Mouse (Mus musculus) heart, embryonic 15.5 days (tissue): ENCODE data around the gene Lrrfip2. TPM values are rescaled to one million over a fixed set of nuclear protein-coding genes. Genes with fewer than 3 reads are reported as not detected.

Experiments
- ATAC-seq: fragments of 200-750 bp; cut with Nextera tagmentation; replicated peaks from 2 replicates; pipeline ENCODE4 v1.8.0; 2017; ENCODE audit warnings: low read depth, moderate TSS enrichment; ENCODE audit not compliant: insufficient number of reproducible peaks, insufficient read depth, low FRiP score
- H3K27ac ChIP-seq: fragments of 300-500 bp; sonication (generic); 2 replicates; pipeline ENCODE4 v1.5.1; 2015; ENCODE audit warnings: mild to moderate bottlenecking, inconsistent platforms
- H3K27me3 ChIP-seq: fragments of 300-500 bp; sonication (generic); 2 replicates; pipeline ENCODE4 v1.6.1; 2015; ENCODE audit warnings: inconsistent platforms
- H3K36me3 ChIP-seq: fragments of 300-500 bp; sonication (generic); 2 replicates; pipeline ENCODE4 v1.6.1; 2015; ENCODE audit warnings: mild to moderate bottlenecking, inconsistent platforms
- H3K4me1 ChIP-seq: fragments of 300-500 bp; sonication (generic); replicated peaks from 2 replicates; pipeline ENCODE4 v1.6.1; 2015; ENCODE audit warnings: inconsistent platforms
- H3K4me2 ChIP-seq: fragments of 300-500 bp; sonication (generic); 2 replicates; pipeline ENCODE4 v1.6.1; 2015; ENCODE audit warnings: inconsistent platforms, mild to moderate bottlenecking, moderate library complexity
- H3K4me3 ChIP-seq: fragments of 300-500 bp; sonication (generic); 2 replicates; pipeline ENCODE4 v1.5.1; 2015; ENCODE audit warnings: mild to moderate bottlenecking, inconsistent platforms
- H3K9ac ChIP-seq: fragments of 300-500 bp; sonication (generic); 2 replicates; pipeline ENCODE4 v1.6.1; 2015; ENCODE audit warnings: mild to moderate bottlenecking, inconsistent platforms
- H3K9me3 ChIP-seq: fragments of 300-500 bp; sonication (generic); replicated peaks from 2 replicates; pipeline ENCODE4 v1.6.1; 2016; ENCODE audit warnings: inconsistent platforms
- WGBS: fragments of 180-500 bp; shearing (Covaris S2); methylation state at CpG from one replicate; pipeline ENCODE4 v1.1.7; 2015; ENCODE audit warnings: mixed read lengths; 5-methylcytosine and 5-hydroxymethylcytosine counted together
- polyA plus RNA-seq: library from polyadenylated mRNA; unstranded; fragments of >200 nt; fragmentation: Nextera tagmentation; extraction: Ambion mirVana; gene quantifications from 2 replicates; pipeline ENCODE4 v1.2.1, GENCODE M21; 2015

Gene Lrrfip2
- polyA plus RNA-seq: 64.2 and 64.9 TPM in 2 replicates

- H3K4me2 ChIP-seq: peak within 1 kb of the TSS; percentile 74
Observed at GRCm38 (mm10) chr9:111117126-111117642, at the start of gene Lrrfip2. Gene Lrrfip2 (plus strand): TSS chr9:111117592.

GRCm38 (mm10) chr9:111070546-111070961 is 46.8 kb upstream of the Lrrfip2 start:
- H3K27ac ChIP-seq: no peak overlapping the region
- H3K4me3 ChIP-seq: no peak overlapping the region
- 28% methylated on average over 4 of the region's 4 CpGs for WGBS
- no peak overlapping the region for H3K9ac ChIP-seq
- no peaks in the 10 kb centered on the region for H3K27me3 ChIP-seq
- no peak overlapping the region for H3K4me2 ChIP-seq
- peak; percentile 43; the same call in 1 of the 2 replicates for ATAC-seq
- H3K36me3 ChIP-seq: no peaks in the 10 kb centered on the region
- H3K4me1 ChIP-seq: no peaks in the 10 kb centered on the region
- 0 out of 2 replicates have a peak, but pooled peaks cover 7% of the 10 kb centered on the region for H3K9me3 ChIP-seq

More at GRCm38 (mm10) chr9:111117126-111117642, at the start of gene Lrrfip2:
- no peaks in the 10 kb centered on the region for H3K9me3 ChIP-seq
- H3K36me3 ChIP-seq: no peaks in the 10 kb centered on the region
- ATAC-seq: no peak
- peaks cover 35% of the 10 kb centered on the region for H3K4me1 ChIP-seq
- H3K27ac ChIP-seq: peak within 1 kb of the TSS; percentile 93
- H3K4me3 ChIP-seq: peak within 1 kb of the TSS; percentile 91
- H3K9ac ChIP-seq: peak within 1 kb of the TSS; percentile 91
- 32% methylated on average over 14 of the region's 14 CpGs for WGBS
- no peaks in the 10 kb centered on the region for H3K27me3 ChIP-seq

DNA sequence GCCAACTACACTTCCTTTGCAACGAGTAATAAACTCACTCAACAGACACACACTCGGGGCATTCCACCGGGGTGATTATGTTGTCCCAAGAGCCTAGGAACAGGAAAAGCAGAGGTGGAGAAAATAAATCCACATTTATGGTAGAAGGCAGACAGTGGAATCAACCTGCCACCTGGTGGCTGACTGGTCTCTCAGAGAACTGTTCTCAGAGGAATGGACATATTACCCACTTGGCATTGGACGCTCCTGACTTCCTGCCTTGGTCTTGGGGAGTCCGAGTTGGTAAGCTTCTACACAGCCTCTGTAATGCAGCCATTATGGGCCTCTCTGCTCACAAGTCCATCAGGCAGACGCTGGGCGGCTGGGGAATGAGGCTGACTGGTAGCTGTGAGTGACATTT is 45.2 kb upstream of the Lrrfip2 start:
- ATAC-seq: no peak

DNA sequence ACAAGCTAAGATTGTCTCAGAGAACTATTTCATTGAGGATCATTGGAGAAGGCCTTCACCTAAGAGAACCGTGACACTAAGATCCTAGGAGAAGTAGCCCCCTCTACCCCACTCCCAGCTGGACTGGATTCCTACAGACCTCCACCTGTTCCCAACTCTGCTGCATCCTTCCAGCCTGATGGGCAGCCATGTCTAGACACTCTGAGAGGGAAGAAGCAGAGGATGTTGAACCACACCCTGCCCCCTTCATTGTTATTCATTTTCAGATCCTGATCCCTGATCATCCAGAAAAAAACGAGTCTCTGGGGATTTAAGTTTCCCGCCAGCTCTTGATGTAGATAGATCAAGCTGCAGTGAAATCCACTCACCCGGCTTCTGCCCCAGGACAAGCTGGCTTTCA is 44.4 kb upstream of the Lrrfip2 start:
- Histone ChIP-seq H3K4me3 (no peak overlapping the region), H3K36me3 (no peaks in the 10 kb centered on the region), H3K9me3 (0 out of 2 replicates have a peak, but pooled peaks cover 7% of the 10 kb centered on the region), H3K27me3 (no peaks in the 10 kb centered on the region), H3K4me1 (no peaks in the 10 kb centered on the region), H3K27ac (no peak overlapping the region), H3K4me2 (no peak overlapping the region), H3K9ac (no peak overlapping the region)
- 64% methylated on average over 4 of the region's 4 CpGs for WGBS
- ATAC-seq: no peak

More for the DNA sequence above, 45.2 kb upstream of the Lrrfip2 start:
- H3K27ac ChIP-seq: no peak overlapping the region
- 39% methylated on average over 7 of the region's 7 CpGs for WGBS
- no peaks in the 10 kb centered on the region for H3K27me3 ChIP-seq
- H3K4me1 ChIP-seq: no peaks in the 10 kb centered on the region
- H3K9ac ChIP-seq: no peak overlapping the region
- 0 out of 2 replicates have a peak, but pooled peaks cover 7% of the 10 kb centered on the region for H3K9me3 ChIP-seq
- no peak overlapping the region for H3K4me2 ChIP-seq
- no peaks in the 10 kb centered on the region for H3K36me3 ChIP-seq
- no peak overlapping the region for H3K4me3 ChIP-seq

DNA sequence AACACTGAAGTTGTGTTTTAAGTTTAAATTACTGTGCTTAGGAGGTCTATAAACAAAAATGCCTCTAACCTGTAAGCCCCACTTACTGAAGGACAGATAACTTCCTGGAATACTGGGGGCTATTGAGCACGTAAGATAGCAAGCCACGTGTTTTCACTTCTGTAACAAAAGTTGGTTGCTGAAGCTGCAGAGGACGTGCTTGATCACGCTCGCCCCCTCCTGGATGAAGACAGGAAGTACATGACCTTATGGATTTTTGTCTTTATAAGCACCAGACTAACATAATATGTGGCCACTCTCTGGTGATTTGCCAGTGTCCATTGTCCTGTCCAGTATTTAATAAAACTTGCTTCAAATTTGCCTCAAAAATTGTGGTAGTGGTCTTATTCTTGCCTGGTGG is 39.6 kb upstream of the Lrrfip2 start:
- ATAC-seq: no peak
- Histone ChIP-seq H3K9ac (no peak overlapping the region), H3K4me3 (no peak overlapping the region), H3K27ac (no peak overlapping the region), H3K4me1 (peaks cover 5% of the 10 kb centered on the region; the same call in 1 of the 2 replicates), H3K27me3 (no peaks in the 10 kb centered on the region), H3K9me3 (0 out of 2 replicates have a peak, but pooled peaks cover 7% of the 10 kb centered on the region), H3K4me2 (no peak overlapping the region), H3K36me3 (no peaks in the 10 kb centered on the region)
- WGBS: 63% methylated on average over 5 of the region's 5 CpGs

- 90% methylated on average over 8 of the region's 8 CpGs for WGBS
- H3K9me3 ChIP-seq: no peaks in the 10 kb centered on the region
- H3K27me3 ChIP-seq: no peaks in the 10 kb centered on the region
- no peak overlapping the region for H3K27ac ChIP-seq
- peaks cover 5% of the 10 kb centered on the region; the same call in 1 of the 2 replicates for H3K4me1 ChIP-seq
- no peak overlapping the region for H3K9ac ChIP-seq
- H3K4me2 ChIP-seq: no peak overlapping the region
- no peaks in the 10 kb centered on the region for H3K36me3 ChIP-seq
- no peak for ATAC-seq
- no peak overlapping the region for H3K4me3 ChIP-seq
Observed at GRCm38 (mm10) chr9:111080801-111081200, 36.6 kb upstream of the Lrrfip2 start.

DNA sequence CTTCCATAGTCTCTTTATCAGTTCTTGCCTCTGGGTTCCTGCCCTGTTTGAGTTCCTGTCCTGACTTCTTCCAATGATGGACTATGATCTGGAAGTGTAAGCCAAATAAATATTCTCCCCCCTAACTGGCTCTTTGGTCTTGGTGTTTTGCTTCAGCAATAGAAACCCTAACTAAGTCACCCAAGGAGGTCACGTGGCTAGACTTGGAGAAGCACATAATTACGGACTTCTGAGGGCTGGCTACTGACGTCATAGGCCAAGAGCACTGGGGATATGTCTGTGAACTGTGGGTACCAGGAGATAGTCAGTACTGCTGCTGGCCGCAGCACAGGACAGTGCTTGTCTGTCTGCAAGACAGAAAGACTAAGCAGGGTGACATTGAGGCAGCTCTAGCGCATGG is 35.6 kb upstream of the Lrrfip2 start:
- no peak overlapping the region for H3K27ac ChIP-seq
- H3K9ac ChIP-seq: no peak overlapping the region
- no peaks in the 10 kb centered on the region for H3K36me3 ChIP-seq
- no peak overlapping the region for H3K4me2 ChIP-seq
- H3K4me3 ChIP-seq: no peak overlapping the region
- H3K4me1 ChIP-seq: peaks cover 6% of the 10 kb centered on the region
- 78% methylated on average over 5 of the region's 5 CpGs for WGBS
- H3K27me3 ChIP-seq: no peaks in the 10 kb centered on the region
- ATAC-seq: no peak
- no peaks in the 10 kb centered on the region for H3K9me3 ChIP-seq

GRCm38 (mm10) chr9:111085329-111085728 is 32.1 kb upstream of the Lrrfip2 start:
- H3K36me3 ChIP-seq: no peaks in the 10 kb centered on the region
- peaks cover 28% of the 10 kb centered on the region for H3K4me1 ChIP-seq
- H3K9me3 ChIP-seq: no peaks in the 10 kb centered on the region
- WGBS: 50% methylated on average over 4 of the region's 4 CpGs
- no peak overlapping the region for H3K4me2 ChIP-seq
- H3K9ac ChIP-seq: no peak overlapping the region
- H3K27me3 ChIP-seq: no peaks in the 10 kb centered on the region
- no peak for ATAC-seq
- no peak overlapping the region for H3K4me3 ChIP-seq
- H3K27ac ChIP-seq: no peak overlapping the region

- no peak overlapping the region for H3K27ac ChIP-seq
- H3K4me3 ChIP-seq: no peak overlapping the region
- H3K4me2 ChIP-seq: no peak overlapping the region
- no peaks in the 10 kb centered on the region for H3K9me3 ChIP-seq
- no peaks in the 10 kb centered on the region for H3K27me3 ChIP-seq
- no peak overlapping the region for H3K9ac ChIP-seq
- H3K36me3 ChIP-seq: no peaks in the 10 kb centered on the region
- H3K4me1 ChIP-seq: peaks cover 28% of the 10 kb centered on the region
- 60% methylated on average over 6 of the region's 6 CpGs for WGBS
- ATAC-seq: no peak
Observed at GRCm38 (mm10) chr9:111086137-111086536, 31.3 kb upstream of the Lrrfip2 start.

GRCm38 (mm10) chr9:111086995-111087606 is 30.3 kb upstream of the Lrrfip2 start:
- no peak overlapping the region for H3K27ac ChIP-seq
- H3K4me1 ChIP-seq: peaks cover 25% of the 10 kb centered on the region
- no peak overlapping the region for H3K4me3 ChIP-seq
- H3K9ac ChIP-seq: no peak overlapping the region
- no peak overlapping the region for H3K4me2 ChIP-seq
- ATAC-seq: no peak
- H3K9me3 ChIP-seq: no peaks in the 10 kb centered on the region
- H3K27me3 ChIP-seq: no peaks in the 10 kb centered on the region
- WGBS: 29% methylated on average over 3 of the region's 3 CpGs
- no peaks in the 10 kb centered on the region for H3K36me3 ChIP-seq

GRCm38 (mm10) chr9:111087960-111088359 is 29.4 kb upstream of the Lrrfip2 start:
- Histone ChIP-seq H3K9me3 (no peaks in the 10 kb centered on the region), H3K27me3 (no peaks in the 10 kb centered on the region), H3K4me3 (no peak overlapping the region), H3K4me1 (peaks cover 29% of the 10 kb centered on the region), H3K27ac (no peak overlapping the region), H3K9ac (no peak overlapping the region), H3K36me3 (no peaks in the 10 kb centered on the region), H3K4me2 (0 out of 2 replicates have a peak overlapping the region, but pooled peaks have one; percentile 0)
- ATAC-seq: no peak
- WGBS: 11% methylated on average over 5 of the region's 5 CpGs

DNA sequence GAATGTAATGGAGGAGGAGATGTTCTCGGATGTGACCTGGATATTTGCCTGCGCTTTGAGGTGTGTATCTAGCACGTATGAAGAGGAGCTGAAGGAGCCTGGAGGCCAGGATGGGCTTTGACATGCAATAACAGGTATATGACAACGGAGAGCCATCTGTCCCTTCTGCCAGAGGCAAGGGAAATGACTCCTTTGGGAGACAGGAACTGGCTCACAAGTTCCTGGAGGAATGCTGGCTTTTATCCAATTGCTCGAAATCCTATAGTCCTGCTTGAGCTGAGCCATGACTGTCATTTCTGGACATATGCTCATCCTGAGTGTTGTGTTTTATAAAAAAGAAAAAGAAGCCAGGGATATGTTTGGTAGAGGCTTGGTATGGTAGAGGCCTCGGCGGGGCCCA is 28.5 kb upstream of the Lrrfip2 start:
- no peak for ATAC-seq
- Histone ChIP-seq H3K27ac (no peak overlapping the region), H3K4me1 (peaks cover 31% of the 10 kb centered on the region), H3K9me3 (no peaks in the 10 kb centered on the region), H3K9ac (no peak overlapping the region), H3K4me2 (no peak overlapping the region), H3K36me3 (no peaks in the 10 kb centered on the region), H3K4me3 (no peak overlapping the region), H3K27me3 (no peaks in the 10 kb centered on the region)
- 51% methylated on average over 7 of the region's 7 CpGs for WGBS
